Mouse (Mus musculus): Measurements from ENCODE around the gene Stab1. TPM values are rescaled to one million over a fixed set of nuclear protein-coding genes. Genes with fewer than 3 reads are reported as not detected.

The Stab1 gene
- total RNA-seq, 2 experiments from 2014 or later = 74.5 to 78.7 TPM

DNA sequence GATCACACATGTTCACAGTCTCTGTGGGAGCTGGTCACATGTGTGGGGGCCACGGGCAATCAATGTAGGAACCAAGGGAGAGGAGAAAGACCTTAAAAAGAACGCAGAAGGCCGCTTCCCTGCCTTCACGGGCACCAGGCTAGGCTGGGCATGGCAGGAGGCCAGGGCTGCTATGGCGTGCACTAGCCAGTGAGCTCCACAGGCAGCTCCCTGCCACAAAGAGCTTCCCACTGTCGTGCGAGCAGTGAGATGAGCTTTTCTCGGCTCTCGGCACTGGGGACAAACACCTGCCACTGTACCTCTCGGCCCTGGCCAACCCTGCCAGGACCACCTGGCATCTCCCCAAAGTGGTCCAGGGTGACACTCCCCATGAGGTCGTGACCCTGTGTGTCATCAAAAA lies 2.9 kb upstream of the Stab1 start:
- intact Hi-C loops (cut with DNase I) = no loop called here
- no peak for DNase-seq

- no peak for DNase-seq
- intact Hi-C loops (cut with DNase I) = no loop called here
Observed at GRCm38 (mm10) chr14:31170963-31171362, 2.5 kb upstream of the Stab1 start.

- no peak for DNase-seq
- intact Hi-C loops (cut with DNase I) = no loop called here
Observed at GRCm38 (mm10) chr14:31169508-31169907, 1.1 kb upstream of the Stab1 start.

DNA sequence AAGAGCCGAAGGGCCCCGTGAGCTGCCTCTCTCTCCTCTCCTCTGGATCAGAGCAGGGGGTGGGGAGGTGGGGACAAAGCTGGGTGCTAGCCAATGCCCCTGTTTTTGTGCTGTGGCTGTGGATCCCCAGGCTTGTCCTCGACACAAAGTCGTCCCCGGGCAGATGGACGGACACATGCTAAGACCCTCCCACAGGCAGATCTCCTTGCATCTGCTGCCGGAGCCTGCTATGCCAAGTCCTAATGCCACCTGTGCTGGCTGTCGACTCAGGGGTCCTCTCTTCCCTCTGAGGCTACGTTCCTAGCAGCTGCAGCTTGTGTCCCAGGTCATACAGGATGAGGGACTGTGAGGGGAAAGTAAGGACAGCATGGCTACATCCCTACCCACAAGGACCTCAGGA lies 1.6 kb downstream of the Stab1 start:
- no peak for DNase-seq
- intact Hi-C loops (cut with DNase I) = no loop called here

DNA sequence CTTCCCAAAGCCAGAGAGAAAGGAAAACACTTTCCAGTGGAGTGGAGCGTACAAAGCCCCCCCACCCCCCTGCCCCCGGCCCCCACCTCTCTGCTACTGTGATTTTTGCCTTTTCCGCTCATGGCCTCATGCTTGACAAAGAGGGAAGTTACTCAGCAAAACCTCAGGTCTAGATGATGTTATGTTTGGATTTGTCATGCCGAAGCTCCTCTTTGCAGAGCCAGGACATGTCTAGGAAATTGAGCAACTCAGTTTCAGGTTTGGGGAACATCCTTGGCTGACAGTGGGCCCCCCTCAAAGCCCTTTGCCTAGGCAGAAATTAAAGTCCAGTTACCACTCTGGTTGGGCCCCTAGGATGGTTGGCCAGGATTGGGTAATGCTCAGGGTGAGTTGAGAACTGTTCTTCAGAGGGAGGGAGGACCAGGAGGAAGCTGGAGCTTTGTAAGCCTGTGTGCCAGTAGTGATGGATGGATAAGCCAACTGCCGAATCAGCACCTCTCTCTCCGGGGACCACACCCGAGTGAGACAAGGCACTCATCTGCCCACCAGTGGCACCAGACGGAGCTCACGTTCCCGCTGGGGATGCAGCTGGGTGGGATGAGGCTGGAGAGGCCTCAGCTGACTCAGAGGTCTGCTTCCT lies 2.3 kb downstream of the Stab1 start:
- no peak for DNase-seq
- intact Hi-C loops (cut with DNase I) = no loop called here

DNA sequence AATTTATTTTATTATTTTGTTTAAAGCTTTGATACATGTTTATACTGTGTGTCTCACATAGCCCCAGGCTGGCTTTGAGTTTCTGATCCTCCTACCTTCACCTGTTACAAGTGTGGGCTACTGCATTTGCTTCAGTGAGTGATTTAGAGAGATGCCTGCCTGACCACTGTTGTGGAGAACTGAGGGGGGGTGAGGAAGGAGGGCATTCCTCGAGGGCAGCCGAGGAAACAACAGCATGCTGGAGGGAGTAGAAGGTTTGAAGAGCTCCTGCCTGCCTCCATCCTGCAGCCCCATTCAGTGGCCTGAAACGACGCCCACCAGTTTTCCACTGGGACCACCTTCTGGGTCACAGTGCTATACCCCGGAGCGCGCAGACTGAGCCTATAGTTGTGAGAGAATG lies 3.0 kb downstream of the Stab1 start:
- DNase-seq = no peak
- intact Hi-C loops (cut with DNase I) = no loop called here

DNA sequence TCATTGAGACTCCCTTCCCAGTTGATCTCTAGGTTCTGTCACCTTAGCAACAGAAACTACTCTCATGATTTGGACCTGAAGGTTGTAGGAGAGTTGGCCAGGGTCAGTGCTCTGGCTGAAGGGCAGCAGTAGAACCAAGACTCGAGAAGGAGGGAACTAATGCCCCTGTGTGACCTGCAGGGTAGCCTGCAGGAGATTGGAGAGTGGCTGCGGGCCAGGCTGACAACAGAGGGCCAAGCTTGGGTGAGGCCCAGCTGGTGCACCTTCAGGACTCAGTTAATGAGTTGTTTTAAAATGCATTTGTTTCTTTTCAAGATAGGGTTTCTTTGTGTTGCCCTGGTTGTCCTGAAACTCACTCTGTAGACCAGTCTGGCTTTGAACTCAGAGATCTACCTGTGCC lies 3.4 kb downstream of the Stab1 start:
- DNase-seq = peak in 1 of 2 experiments; percentile 63

DNA sequence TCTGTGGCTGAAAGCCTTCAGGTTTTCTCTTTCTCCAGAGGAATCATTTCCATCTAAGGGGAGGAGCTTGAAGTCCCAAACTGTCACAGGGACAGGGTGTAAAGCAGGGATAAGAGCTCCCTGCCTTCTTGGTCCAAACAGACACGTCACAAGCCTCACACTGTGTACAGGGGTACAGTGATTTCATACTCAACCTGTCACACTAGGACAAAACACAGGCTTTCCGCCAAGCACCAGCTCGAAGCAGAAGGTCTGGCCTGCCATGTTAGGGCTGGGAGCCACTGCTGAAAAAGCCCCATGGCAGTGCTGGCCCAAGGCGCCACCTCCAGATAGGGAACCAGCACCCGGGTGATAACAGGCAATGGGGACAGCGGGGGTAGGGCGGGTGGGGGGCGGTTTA lies 4.4 kb downstream of the Stab1 start:
- no peak for DNase-seq
- intact Hi-C loops (cut with DNase I) = no loop called here

More for the DNA sequence above, 3.4 kb downstream of the Stab1 start:
- intact Hi-C loops (cut with DNase I) = no loop called here

DNA sequence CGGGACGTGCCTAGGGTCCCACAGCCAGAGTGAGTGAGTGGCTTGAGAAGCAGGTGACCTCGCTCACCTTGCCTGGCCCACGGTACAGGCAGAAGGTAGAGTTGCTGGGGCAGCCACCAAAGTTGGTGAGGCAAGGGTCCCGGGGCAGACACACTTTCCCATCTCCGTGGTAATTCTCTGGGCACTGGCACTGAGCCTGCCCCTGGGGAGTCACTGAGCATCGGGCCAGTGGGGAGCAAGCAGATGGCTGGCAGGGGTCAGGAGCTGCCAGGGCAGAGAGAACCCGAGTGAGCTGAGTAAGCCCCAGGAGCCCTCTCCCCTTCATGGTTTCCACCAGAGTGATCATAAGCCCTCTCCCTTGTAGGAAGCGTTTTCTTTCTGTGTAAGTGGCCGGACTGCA lies 6.8 kb downstream of the Stab1 start:
- no peak for DNase-seq
- intact Hi-C loops (cut with DNase I) = no loop called here

DNA sequence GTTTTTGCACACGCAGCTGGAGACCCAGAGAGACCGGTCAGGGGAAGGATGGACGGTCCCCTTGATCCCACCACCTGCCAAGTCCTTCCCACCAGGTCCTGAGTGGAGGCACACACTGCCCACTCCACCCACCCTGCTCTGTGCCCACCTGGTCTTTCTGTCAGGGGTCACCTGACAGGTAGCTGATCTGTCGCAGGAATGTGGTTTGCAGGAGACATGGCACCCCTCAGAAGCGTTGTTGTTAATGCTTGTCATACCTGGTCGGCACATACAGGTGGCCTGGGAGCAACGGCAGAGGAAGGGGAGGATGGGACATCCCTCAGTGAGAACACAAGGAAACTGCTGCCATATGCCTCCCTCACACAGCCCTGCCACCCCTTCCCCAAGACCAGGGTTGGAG lies 7.2 kb downstream of the Stab1 start:
- intact Hi-C loops (cut with DNase I) = no loop called here
- DNase-seq = no peak

GRCm38 (mm10) chr14:31160196-31161150 lies 8.0 kb downstream of the Stab1 start:
- intact Hi-C loops (cut with DNase I) = no loop called here
- no peak for DNase-seq

DNA sequence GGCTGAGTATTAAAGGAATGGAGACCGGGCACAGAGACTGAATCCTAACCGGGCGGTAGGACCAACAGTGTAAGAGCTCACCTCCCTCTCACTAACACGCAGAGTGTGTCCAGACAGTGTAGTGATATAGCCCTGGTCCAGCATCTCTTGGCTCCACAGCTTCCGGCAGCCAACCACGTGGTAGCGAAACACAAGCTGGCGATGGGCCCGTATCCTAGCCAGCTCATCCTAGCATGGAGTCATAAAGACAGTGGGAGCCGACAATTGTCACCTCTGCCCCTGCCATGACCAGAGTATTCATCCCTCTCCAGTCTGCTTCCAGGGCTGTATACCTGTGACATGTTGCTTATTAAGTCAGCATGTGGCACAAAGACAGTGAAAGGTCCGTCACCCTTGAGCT lies 22.7 kb downstream of the Stab1 start:
- intact Hi-C loops (cut with DNase I) = no loop called here
- DNase-seq = no peak

GRCm38 (mm10) chr14:31141011-31141410 lies 27.4 kb downstream of the Stab1 start:
- no peak for DNase-seq
- intact Hi-C loops (cut with DNase I) = no loop called here

DNA sequence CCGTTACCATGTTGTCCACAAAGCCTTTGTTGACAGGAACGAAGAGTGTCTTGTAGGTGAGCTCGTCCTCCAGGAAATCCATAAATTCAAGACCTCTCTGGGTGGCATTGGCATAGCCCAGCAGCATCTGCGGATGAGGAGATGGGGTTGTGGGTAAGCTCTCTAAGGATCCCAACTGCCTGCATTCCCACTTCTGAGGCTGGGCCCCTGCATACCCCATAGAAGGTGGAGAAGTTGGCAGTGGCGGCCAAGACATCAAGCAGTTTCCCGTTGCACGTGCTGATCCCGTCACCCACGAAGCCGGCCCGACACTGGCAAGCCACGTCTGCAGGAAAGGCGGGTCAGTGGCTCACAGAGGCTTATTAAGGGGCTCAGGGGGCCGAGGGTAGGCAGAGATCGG lies 28.3 kb downstream of the Stab1 start:
- DNase-seq = no peak
- intact Hi-C loops (cut with DNase I) = no loop called here

DNA sequence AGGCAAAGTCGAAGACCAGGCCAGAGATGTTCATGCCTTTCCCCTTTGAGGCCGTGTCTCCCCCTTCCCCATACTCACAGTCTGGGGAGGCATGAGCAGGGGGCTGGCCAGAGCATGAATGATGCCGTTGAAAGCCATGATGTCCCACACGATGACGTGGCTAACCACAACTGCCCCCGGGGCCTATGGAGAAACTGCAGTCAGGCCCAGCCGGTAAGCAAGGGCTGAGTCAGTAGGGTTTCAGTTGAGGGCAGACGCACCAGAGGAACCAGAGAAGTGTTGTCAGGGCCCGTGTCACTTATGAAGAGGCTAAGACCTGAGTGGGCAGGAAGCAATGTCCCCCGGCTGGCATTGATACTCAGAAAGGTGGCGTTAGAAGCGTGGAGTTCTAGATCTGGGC lies 28.8 kb downstream of the Stab1 start:
- intact Hi-C loops (cut with DNase I) = no loop called here
- no peak for DNase-seq

DNA sequence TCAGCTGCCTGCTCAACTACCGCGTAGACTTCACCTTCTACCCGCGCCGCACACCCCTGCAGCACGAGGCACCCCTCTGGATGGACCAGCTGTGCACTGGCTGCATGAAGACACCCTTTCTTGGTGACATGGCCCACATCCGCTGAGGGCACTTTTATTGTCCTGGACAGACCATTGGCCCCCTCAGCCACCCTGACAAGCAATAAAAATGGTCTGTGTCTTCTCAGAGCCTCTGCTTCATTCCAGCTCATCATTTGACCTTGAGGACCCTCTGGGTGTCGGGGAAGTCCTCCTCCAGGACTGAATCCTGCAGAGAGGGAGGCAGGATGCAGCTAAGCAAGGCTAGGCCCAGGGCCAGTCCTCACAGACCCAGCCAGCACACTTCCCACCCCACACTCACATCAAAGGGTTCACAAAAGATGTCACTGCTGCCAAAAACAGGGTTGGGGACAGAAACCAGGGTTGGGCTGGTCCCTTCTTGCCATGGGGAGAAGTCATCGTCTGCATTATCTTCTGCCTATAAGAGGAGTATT lies 29.5 kb downstream of the Stab1 start:
- DNase-seq = no peak
- intact Hi-C loops (cut with DNase I) = no loop called here

DNA sequence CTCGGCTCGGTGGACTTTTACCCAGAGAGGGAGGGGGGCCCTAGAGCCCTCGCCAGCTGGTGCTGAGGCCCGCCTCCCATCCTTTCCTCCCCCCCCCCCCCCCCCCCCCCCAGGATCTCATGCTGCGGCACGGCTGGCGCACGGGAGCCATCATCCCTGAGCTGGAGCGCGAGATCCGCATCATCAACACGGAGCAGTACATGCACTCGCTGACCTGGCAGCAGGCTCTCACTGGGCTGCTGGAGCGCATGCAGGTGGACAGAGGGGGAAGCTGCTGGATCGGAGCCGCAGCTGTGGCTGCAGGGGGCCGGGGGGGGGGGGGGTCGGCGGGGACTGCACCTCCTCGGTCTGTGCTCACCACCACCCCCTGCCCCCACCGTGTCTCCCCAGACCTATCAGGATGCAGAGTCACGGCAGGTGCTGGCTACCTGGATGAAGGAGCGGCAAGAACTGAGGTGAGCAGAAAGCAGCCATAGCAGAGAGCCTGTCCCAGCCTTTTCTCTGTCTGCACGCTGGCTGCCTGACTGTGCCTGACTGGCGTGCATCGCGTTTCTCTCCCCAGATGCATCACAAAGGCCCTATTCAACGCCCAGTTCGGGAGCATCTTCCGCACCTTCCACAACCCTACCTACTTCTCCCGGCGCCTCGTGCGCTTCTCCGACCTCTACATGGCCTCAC lies 30.1 kb downstream of the Stab1 start:
- DNase-seq = no peak
- intact Hi-C loops (cut with DNase I) = no loop called here

DNA sequence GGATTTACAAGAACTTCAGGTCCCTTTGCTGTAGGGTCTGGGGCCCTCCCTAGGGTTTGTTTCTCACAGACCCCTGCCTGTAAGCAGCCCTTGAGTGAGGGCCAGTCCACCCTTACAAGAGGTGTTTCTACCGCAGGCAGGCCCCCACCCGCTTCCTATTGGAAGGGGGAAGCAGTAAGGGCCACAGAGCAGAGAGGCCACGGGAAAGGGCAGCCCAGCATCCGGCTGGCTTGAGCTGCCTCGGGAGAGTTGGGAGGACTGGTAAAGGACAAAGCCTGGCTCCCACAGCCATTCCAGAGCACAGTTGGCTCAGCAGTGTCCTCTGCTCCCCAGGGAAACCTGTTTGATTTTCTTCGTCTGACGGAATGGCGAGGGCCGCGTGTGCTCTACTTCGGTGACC lies 30.6 kb downstream of the Stab1 start:
- peak; percentile 47 to 49 for DNase-seq
- intact Hi-C loops (cut with DNase I) = no loop called here

- no peak for DNase-seq
- intact Hi-C loops (cut with DNase I) = no loop called here
Observed at GRCm38 (mm10) chr14:31137281-31137595, 31.2 kb downstream of the Stab1 start.

DNA sequence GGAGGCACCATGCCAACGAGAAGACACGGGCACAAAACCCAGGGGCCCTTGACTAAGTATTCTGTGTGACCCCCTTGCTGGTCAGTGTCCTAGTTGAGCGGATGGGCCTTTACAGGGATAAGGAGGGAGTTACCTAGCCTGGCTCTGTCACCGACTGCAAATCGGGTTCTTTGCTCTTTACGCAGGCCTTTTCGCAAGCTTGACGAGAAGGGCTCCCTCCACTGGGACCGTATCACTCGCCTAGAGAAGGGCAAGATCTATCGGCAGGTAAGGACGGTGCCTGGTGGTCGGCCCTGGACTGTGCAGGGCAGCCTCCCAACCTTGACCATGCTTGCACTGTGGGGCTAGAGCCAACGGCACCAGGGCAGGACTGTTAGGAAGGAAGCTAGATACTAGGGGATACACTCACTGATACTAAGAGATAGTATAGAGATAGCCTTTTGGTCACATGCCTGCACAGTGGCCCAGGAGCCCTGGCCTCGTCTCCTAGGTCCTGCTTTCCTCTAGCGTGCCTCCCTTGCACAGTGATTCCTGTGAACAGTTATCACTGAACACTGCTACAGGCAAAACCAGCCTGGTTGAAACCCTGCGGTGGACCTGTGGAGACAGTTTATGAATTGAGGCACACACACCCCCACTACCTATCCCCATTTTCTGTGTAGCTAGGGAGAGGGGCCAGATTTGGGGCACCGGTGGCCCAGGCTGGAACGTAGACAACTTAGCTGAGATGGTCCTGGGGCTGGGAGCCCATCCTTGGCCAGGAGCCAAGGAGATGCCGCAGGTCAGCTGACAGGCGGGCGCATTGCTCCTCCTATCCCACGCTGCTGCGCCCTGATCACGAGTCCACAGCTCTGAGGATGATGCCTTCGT lies 31.8 kb downstream of the Stab1 start:
- intact Hi-C loops (cut with DNase I) = no loop called here
- no peak for DNase-seq
